Mouse (Mus musculus) forebrain, embryonic 15.5 days (tissue): ENCODE results near the gene Sycp2. TPM values are rescaled to one million over a fixed set of nuclear protein-coding genes. Genes with fewer than 3 reads are reported as not detected.
A peak's percentile ranks its signal among the peaks of the same experiment; 100 is the strongest.

ENCODE experiments used
- ATAC-seq: fragments of 200-750 bp; cut with Nextera tagmentation; replicated peaks from 2 replicates; pipeline ENCODE4 v1.8.0; 2017; ENCODE audit warnings: mild to moderate bottlenecking, moderate TSS enrichment, moderate library complexity
- H3K27ac ChIP-seq: fragments of 300-500 bp; sonication (generic); replicated peaks from 2 replicates; pipeline ENCODE4 v1.5.1; 2015; ENCODE audit warnings: mild to moderate bottlenecking, inconsistent platforms
- H3K27me3 ChIP-seq: fragments of 300-500 bp; sonication (generic); 2 replicates; pipeline ENCODE4 v1.6.1; 2015; ENCODE audit warnings: inconsistent platforms
- H3K36me3 ChIP-seq: fragments of 300-500 bp; sonication (generic); 2 replicates; pipeline ENCODE4 v1.6.1; 2015; ENCODE audit warnings: mild to moderate bottlenecking, inconsistent platforms
- H3K4me1 ChIP-seq: fragments of 300-500 bp; sonication (generic); 2 replicates; pipeline ENCODE4 v1.6.1; 2015; ENCODE audit warnings: inconsistent platforms
- H3K4me2 ChIP-seq: fragments of 300-500 bp; sonication (generic); replicated peaks from 2 replicates; pipeline ENCODE4 v1.6.1; 2015; ENCODE audit warnings: mild to moderate bottlenecking, inconsistent platforms
- H3K4me3 ChIP-seq: fragments of 300-500 bp; sonication (generic); 2 replicates; pipeline ENCODE4 v1.5.1; 2015; ENCODE audit warnings: mild to moderate bottlenecking, inconsistent platforms
- H3K9ac ChIP-seq: fragments of 300-500 bp; sonication (generic); replicated peaks from 2 replicates; pipeline ENCODE4 v1.6.1; 2015; ENCODE audit warnings: mild to moderate bottlenecking, inconsistent platforms
- H3K9me3 ChIP-seq: fragments of 300-500 bp; sonication (generic); 2 replicates; pipeline ENCODE4 v1.6.1; 2016; ENCODE audit warnings: inconsistent platforms
- WGBS: fragments of 180-500 bp; shearing (Covaris S2); methylation state at CpG from one replicate; pipeline ENCODE4 v1.1.7; 2015; ENCODE audit warnings: mixed read lengths; 5-methylcytosine and 5-hydroxymethylcytosine counted together
- polyA plus RNA-seq: library from polyadenylated mRNA; unstranded; fragments of >200 nt; fragmentation: Nextera tagmentation; extraction: Ambion mirVana; gene quantifications from 2 replicates; pipeline ENCODE4 v1.2.1, GENCODE M21; 2015

Sycp2 gene
- polyA plus RNA-seq, 1 experiment from 2014 or later, result 0.18 TPM

GRCm38 (mm10) chr2:178427181-178427580, 19.7 kb upstream of the Sycp2 start:
- 84% methylated on average over 5 of the region's 5 CpGs for WGBS

GRCm38 (mm10) chr2:178426229-178426628, 18.7 kb upstream of the Sycp2 start:
- H3K27ac ChIP-seq, result no peak overlapping the region
- no peak for ATAC-seq
- WGBS, result 38% methylated on average over 4 of the region's 4 CpGs
- H3K27me3 ChIP-seq, result no peaks in the 10 kb centered on the region
- no peak overlapping the region for H3K4me3 ChIP-seq
- no peaks in the 10 kb centered on the region for H3K4me1 ChIP-seq
- no peaks in the 10 kb centered on the region for H3K36me3 ChIP-seq
- H3K9me3 ChIP-seq, result no peaks in the 10 kb centered on the region
- H3K9ac ChIP-seq, result no peak overlapping the region
- H3K4me2 ChIP-seq, result no peak overlapping the region

More at GRCm38 (mm10) chr2:178427181-178427580, 19.7 kb upstream of the Sycp2 start:
- Histone ChIP-seq H3K4me2 (no peak overlapping the region), H3K27ac (no peak overlapping the region), H3K9ac (no peak overlapping the region), H3K4me3 (no peak overlapping the region), H3K27me3 (no peaks in the 10 kb centered on the region), H3K9me3 (no peaks in the 10 kb centered on the region), H3K4me1 (no peaks in the 10 kb centered on the region), H3K36me3 (no peaks in the 10 kb centered on the region)
- 0 out of 2 replicates have a peak, but pooled peaks have one; percentile 8 for ATAC-seq

GRCm38 (mm10) chr2:178423223-178423622, 15.7 kb upstream of the Sycp2 start:
- Histone ChIP-seq H3K4me3 (no peak overlapping the region), H3K36me3 (no peaks in the 10 kb centered on the region), H3K9me3 (no peaks in the 10 kb centered on the region), H3K4me1 (no peaks in the 10 kb centered on the region), H3K27ac (no peak overlapping the region), H3K27me3 (no peaks in the 10 kb centered on the region), H3K9ac (no peak overlapping the region), H3K4me2 (no peak overlapping the region)
- no peak for ATAC-seq
- WGBS, result 82% methylated on average over 5 of the region's 5 CpGs

GRCm38 (mm10) chr2:178422186-178422585, 14.7 kb upstream of the Sycp2 start:
- Histone ChIP-seq H3K4me2 (no peak overlapping the region), H3K27me3 (no peaks in the 10 kb centered on the region), H3K36me3 (no peaks in the 10 kb centered on the region), H3K27ac (no peak overlapping the region), H3K9me3 (no peaks in the 10 kb centered on the region), H3K4me3 (no peak overlapping the region), H3K4me1 (no peaks in the 10 kb centered on the region), H3K9ac (no peak overlapping the region)
- ATAC-seq, result no peak
- WGBS, result 53% methylated on average over 3 of the region's 3 CpGs

GRCm38 (mm10) chr2:178421603-178422002, 14.1 kb upstream of the Sycp2 start:
- no peak for ATAC-seq
- WGBS, result 61% methylated on average over 6 of the region's 6 CpGs

GRCm38 (mm10) chr2:178420576-178420975, 13.1 kb upstream of the Sycp2 start:
- WGBS, result 87% methylated on average over 9 of the region's 9 CpGs
- no peak overlapping the region for H3K4me3 ChIP-seq
- no peaks in the 10 kb centered on the region for H3K36me3 ChIP-seq
- H3K9me3 ChIP-seq, result no peaks in the 10 kb centered on the region
- no peak overlapping the region for H3K27ac ChIP-seq
- H3K27me3 ChIP-seq, result no peaks in the 10 kb centered on the region
- no peaks in the 10 kb centered on the region for H3K4me1 ChIP-seq
- H3K4me2 ChIP-seq, result no peak overlapping the region
- no peak overlapping the region for H3K9ac ChIP-seq
- ATAC-seq, result no peak

More at GRCm38 (mm10) chr2:178421603-178422002, 14.1 kb upstream of the Sycp2 start:
- no peak overlapping the region for H3K27ac ChIP-seq
- H3K4me1 ChIP-seq, result no peaks in the 10 kb centered on the region
- H3K4me3 ChIP-seq, result no peak overlapping the region
- no peaks in the 10 kb centered on the region for H3K9me3 ChIP-seq
- H3K36me3 ChIP-seq, result no peaks in the 10 kb centered on the region
- H3K9ac ChIP-seq, result no peak overlapping the region
- no peaks in the 10 kb centered on the region for H3K27me3 ChIP-seq
- H3K4me2 ChIP-seq, result no peak overlapping the region

GRCm38 (mm10) chr2:178416970-178417369, 9.5 kb upstream of the Sycp2 start:
- Histone ChIP-seq H3K36me3 (no peaks in the 10 kb centered on the region), H3K4me3 (no peak overlapping the region), H3K4me2 (no peak overlapping the region), H3K4me1 (peaks cover 21% of the 10 kb centered on the region), H3K9ac (no peak overlapping the region), H3K27me3 (0 out of 2 replicates have a peak, but pooled peaks cover 10% of the 10 kb centered on the region), H3K27ac (no peak overlapping the region), H3K9me3 (no peaks in the 10 kb centered on the region)
- 67% methylated on average over 4 of the region's 4 CpGs for WGBS
- ATAC-seq, result no peak

- WGBS, result 80% methylated on average over 13 of the region's 13 CpGs
- ATAC-seq, result no peak
- H3K4me3 ChIP-seq, result no peak overlapping the region
- H3K36me3 ChIP-seq, result no peaks in the 10 kb centered on the region
- H3K4me1 ChIP-seq, result peaks cover 21% of the 10 kb centered on the region
- H3K27ac ChIP-seq, result no peak overlapping the region
- H3K9me3 ChIP-seq, result no peaks in the 10 kb centered on the region
- no peak overlapping the region for H3K4me2 ChIP-seq
- no peak overlapping the region for H3K9ac ChIP-seq
- 0 out of 2 replicates have a peak, but pooled peaks cover 13% of the 10 kb centered on the region for H3K27me3 ChIP-seq
Measured at GRCm38 (mm10) chr2:178416427-178416826, 8.9 kb upstream of the Sycp2 start.

GRCm38 (mm10) chr2:178415150-178415448, 7.6 kb upstream of the Sycp2 start:
- Histone ChIP-seq H3K27me3 (0 out of 2 replicates have a peak, but pooled peaks cover 13% of the 10 kb centered on the region), H3K4me1 (peaks cover 21% of the 10 kb centered on the region), H3K9me3 (no peaks in the 10 kb centered on the region), H3K36me3 (no peaks in the 10 kb centered on the region), H3K4me3 (peak overlapping the region; percentile 76), H3K27ac (peak overlapping the region; percentile 77), H3K4me2 (peak overlapping the region; percentile 100), H3K9ac (peak overlapping the region; percentile 60; the same call in 1 of the 2 replicates)
- ATAC-seq, result peak; percentile 74
- WGBS, result 22% methylated on average over 3 of the region's 3 CpGs

- Histone ChIP-seq H3K4me3 (peak within 1 kb of the TSS; percentile 76), H3K9ac (peak within 1 kb of the TSS; percentile 60), H3K9me3 (no peaks in the 10 kb centered on the region), H3K4me1 (peaks cover 21% of the 10 kb centered on the region), H3K27me3 (0 out of 2 replicates have a peak, but pooled peaks cover 13% of the 10 kb centered on the region), H3K36me3 (no peaks in the 10 kb centered on the region), H3K4me2 (peak within 1 kb of the TSS; percentile 100), H3K27ac (peak within 1 kb of the TSS; percentile 77)
- WGBS, result under 1% methylated on average over 73 of the region's 74 CpGs
- peak; percentile 91 for ATAC-seq
Measured at GRCm38 (mm10) chr2:178414261-178415149, 7.0 kb upstream of the Sycp2 start, which contains the start of the genes Ppp1r3d and Fam217b. Ppp1r3d (minus strand) TSS chr2:178414472. Fam217b (plus strand) TSS chr2:178414524.

GRCm38 (mm10) chr2:178413481-178414260, 6.2 kb upstream of the Sycp2 start:
- peaks cover 21% of the 10 kb centered on the region for H3K4me1 ChIP-seq
- H3K36me3 ChIP-seq, result no peaks in the 10 kb centered on the region
- 0 out of 2 replicates have a peak, but pooled peaks cover 13% of the 10 kb centered on the region for H3K27me3 ChIP-seq
- no peak overlapping the region for H3K27ac ChIP-seq
- no peaks in the 10 kb centered on the region for H3K9me3 ChIP-seq
- H3K4me2 ChIP-seq, result peak overlapping the region; percentile 100
- H3K9ac ChIP-seq, result peak overlapping the region; percentile 60
- ATAC-seq, result peak; percentile 9
- H3K4me3 ChIP-seq, result peak overlapping the region; percentile 76
- 14% methylated on average over 75 of the region's 75 CpGs for WGBS

GRCm38 (mm10) chr2:178413081-178413480, 5.6 kb upstream of the Sycp2 start:
- 67% methylated on average over 13 of the region's 13 CpGs for WGBS
- ATAC-seq, result no peak
- 0 out of 2 replicates have a peak, but pooled peaks cover 13% of the 10 kb centered on the region for H3K27me3 ChIP-seq
- H3K4me2 ChIP-seq, result peak overlapping the region; percentile 100
- H3K4me1 ChIP-seq, result peaks cover 21% of the 10 kb centered on the region
- no peaks in the 10 kb centered on the region for H3K36me3 ChIP-seq
- no peak overlapping the region for H3K9ac ChIP-seq
- peak overlapping the region; percentile 76 for H3K4me3 ChIP-seq
- no peak overlapping the region for H3K27ac ChIP-seq
- no peaks in the 10 kb centered on the region for H3K9me3 ChIP-seq
